Mouse (Mus musculus) MEL (cell line): ENCODE data around the gene Tsga10. TPM values are rescaled to one million over a fixed set of nuclear protein-coding genes. Genes with fewer than 3 reads are reported as not detected.
A peak's percentile ranks its signal among the peaks of the same experiment; 100 is the strongest.

Experiments used
- DNase-seq: peaks from one replicate; pipeline ENCODE4 v3.0.0; 2011; ENCODE audit warnings: low read depth, low spot score
- H3K27ac ChIP-seq: 2 replicates; pipeline ENCODE4 v1.5.1; 2012; ENCODE audit warnings: low read depth, mild to moderate bottlenecking, control low read depth, low read length, moderate library complexity; ENCODE audit not compliant: control insufficient read depth
- H3K27me3 ChIP-seq, 2 experiments: fragments of 150-350 bp in 1 of 2; sonication (generic) in 1 of 2; 2 replicates each; pipeline ENCODE4 v1.6.1; 2012; ENCODE audit warnings: low read length in 2 of 2, mild to moderate bottlenecking in 2 of 2, improper control_type of control experiment in 1 of 2, moderate library complexity in 1 of 2; ENCODE audit not compliant: insufficient read depth in 2 of 2, control insufficient read depth in 1 of 2
- H3K36me3 ChIP-seq, 2 experiments: 2 replicates each; pipeline ENCODE4 v1.6.1; 2012 to 2014; ENCODE audit warnings: low read length in 2 of 2, improper control_type of control experiment in 1 of 2, inconsistent platforms in 1 of 2, mild to moderate bottlenecking in 1 of 2; ENCODE audit not compliant: insufficient read depth in 2 of 2, control insufficient read depth in 1 of 2
- H3K4me1 ChIP-seq, 2 experiments: fragments of 150-350 bp in 1 of 2; sonication (generic) in 1 of 2; 2 replicates each; pipeline ENCODE4 v1.6.1; 2012; ENCODE audit warnings: low read length in 2 of 2, improper control_type of control experiment in 1 of 2, mild to moderate bottlenecking in 1 of 2; ENCODE audit not compliant: insufficient read depth in 2 of 2, control insufficient read depth in 1 of 2
- H3K4me3 ChIP-seq, 2 experiments: fragments of 150-350 bp in 1 of 2; sonication (generic) in 1 of 2; 2 replicates each; pipeline ENCODE4 v1.5.1; 2012; ENCODE audit warnings: low read depth in 2 of 2, low read length in 2 of 2, mild to moderate bottlenecking in 2 of 2, moderate library complexity in 2 of 2, control low read depth in 1 of 2, improper control_type of control experiment in 1 of 2; ENCODE audit not compliant: control insufficient read depth in 1 of 2, insufficient read depth in 1 of 2
- H3K79me2 ChIP-seq: 2 replicates; pipeline ENCODE4 v1.6.1; 2012; ENCODE audit warnings: mild to moderate bottlenecking, low read length, moderate library complexity; ENCODE audit not compliant: control insufficient read depth, poor library complexity, insufficient read depth
- H3K9ac ChIP-seq: 2 replicates; pipeline ENCODE4 v1.6.1; 2012; ENCODE audit warnings: low read depth, mild to moderate bottlenecking, control low read depth, low read length, moderate library complexity; ENCODE audit not compliant: control insufficient read depth, poor library complexity, severe bottlenecking
- H3K9me3 ChIP-seq: fragments of 150-350 bp; sonication (generic); replicated peaks from 2 replicates; pipeline ENCODE4 v1.6.1; 2012; ENCODE audit warnings: mild to moderate bottlenecking, low read length, improper control_type of control experiment, moderate library complexity; ENCODE audit not compliant: insufficient read depth
- BHLHE40 ChIP-seq: IDR thresholded peaks from 2 replicates; pipeline ENCODE4 v1.6.1; 2012; ENCODE audit warnings: low read depth, mild to moderate bottlenecking, inconsistent platforms, low read length, improper control_type of control experiment, borderline replicate concordance
- CHD1 ChIP-seq: IDR thresholded peaks from 2 replicates; pipeline ENCODE4 v1.6.1; 2012; ENCODE audit warnings: low read depth, mild to moderate bottlenecking, inconsistent platforms, low read length, improper control_type of control experiment
- CTCF ChIP-seq, 3 experiments: IDR thresholded peaks in 2 of 3; conservative IDR thresholded peaks in 1 of 3; 2 replicates each; pipeline ENCODE4 v1.5.1; 2011 to 2012; ENCODE audit warnings: low read length in 3 of 3, low read depth in 2 of 3, mild to moderate bottlenecking in 2 of 3, improper control_type of control experiment in 1 of 3, inconsistent platforms in 1 of 3, mixed read lengths in 1 of 3, moderate library complexity in 1 of 3; ENCODE audit not compliant: control insufficient read depth in 1 of 3, insufficient read depth in 1 of 3, poor library complexity in 1 of 3, severe bottlenecking in 1 of 3
- E2F4 ChIP-seq: IDR thresholded peaks from 2 replicates; pipeline ENCODE4 v1.6.1; 2011; ENCODE audit warnings: low read depth, low read length, improper control_type of control experiment, borderline replicate concordance
- ELF1 ChIP-seq: IDR thresholded peaks from 2 replicates; pipeline ENCODE4 v1.6.1; 2014; ENCODE audit warnings: low read depth, mild to moderate bottlenecking, inconsistent platforms, low read length, improper control_type of control experiment, moderate library complexity
- EP300 ChIP-seq, 2 experiments: IDR thresholded peaks; 2 replicates each; pipeline ENCODE4 v1.6.1; 2011; ENCODE audit warnings: improper control_type of control experiment in 2 of 2, low read length in 2 of 2, low read depth in 1 of 2, mild to moderate bottlenecking in 1 of 2
- ETS1 ChIP-seq: IDR thresholded peaks from 2 replicates; pipeline ENCODE4 v1.6.1; 2012; ENCODE audit warnings: low read depth, mild to moderate bottlenecking, inconsistent platforms, low read length, improper control_type of control experiment, moderate library complexity
- GABPA ChIP-seq: IDR thresholded peaks from 2 replicates; pipeline ENCODE4 v1.6.1; 2012; ENCODE audit warnings: low read depth, mild to moderate bottlenecking, inconsistent platforms, low read length, improper control_type of control experiment, moderate library complexity
- GATA1 ChIP-seq: IDR thresholded peaks from 2 replicates; pipeline ENCODE4 v1.6.1; 2011; ENCODE audit warnings: low read depth, low read length, improper control_type of control experiment
- HCFC1 ChIP-seq: IDR thresholded peaks from 2 replicates; pipeline ENCODE4 v1.6.1; 2012; ENCODE audit warnings: low read depth, mild to moderate bottlenecking, inconsistent platforms, low read length, improper control_type of control experiment, moderate library complexity
- KAT2A ChIP-seq: conservative IDR thresholded peaks from 2 replicates; pipeline ENCODE4 v1.6.1; 2012; ENCODE audit warnings: low read depth, low read length, improper control_type of control experiment, inconsistent platforms
- MAX ChIP-seq: IDR thresholded peaks from 2 replicates; pipeline ENCODE4 v1.6.1; 2011; ENCODE audit warnings: low read length, improper control_type of control experiment
- MAZ ChIP-seq: IDR thresholded peaks from 2 replicates; pipeline ENCODE4 v1.6.1; 2012; ENCODE audit warnings: low read depth, mild to moderate bottlenecking, inconsistent platforms, low read length, improper control_type of control experiment
- MXI1 ChIP-seq: IDR thresholded peaks from 2 replicates; pipeline ENCODE4 v1.6.1; 2011; ENCODE audit warnings: mild to moderate bottlenecking, low read depth, low read length, improper control_type of control experiment
- MYB ChIP-seq: IDR thresholded peaks from 2 replicates; pipeline ENCODE4 v1.6.1; 2011; ENCODE audit warnings: mild to moderate bottlenecking, low read depth, low read length, improper control_type of control experiment
- MYC ChIP-seq: IDR thresholded peaks from 2 replicates; pipeline ENCODE4 v1.6.1; 2011; ENCODE audit warnings: low read depth, mild to moderate bottlenecking, low read length, improper control_type of control experiment, moderate library complexity
- NELFE ChIP-seq: IDR thresholded peaks from 2 replicates; pipeline ENCODE4 v1.6.1; 2011; ENCODE audit warnings: low read depth, low read length, improper control_type of control experiment
- NRF1 ChIP-seq: IDR thresholded peaks from 2 replicates; pipeline ENCODE4 v1.6.1; 2014; ENCODE audit warnings: low read depth, mild to moderate bottlenecking, inconsistent platforms, low read length, improper control_type of control experiment, moderate library complexity; ENCODE audit not compliant: poor library complexity, insufficient read depth, severe bottlenecking
- POLR2A ChIP-seq, 2 experiments: IDR thresholded peaks; 2 replicates each; pipeline ENCODE4 v1.6.1; 2011 to 2012; ENCODE audit warnings: low read length in 2 of 2, mild to moderate bottlenecking in 2 of 2, control low read depth in 1 of 2, improper control_type of control experiment in 1 of 2, low read depth in 1 of 2, moderate library complexity in 1 of 2; ENCODE audit not compliant: control insufficient read depth in 1 of 2, insufficient read depth in 1 of 2, poor library complexity in 1 of 2
- POLR2AphosphoS2 ChIP-seq: IDR thresholded peaks from 2 replicates; pipeline ENCODE4 v1.6.1; 2011; ENCODE audit warnings: low read length, improper control_type of control experiment
- POLR2AphosphoS5 ChIP-seq: IDR thresholded peaks from 2 replicates; pipeline ENCODE4 v1.6.1; 2012; ENCODE audit warnings: low read depth, borderline replicate concordance, mild to moderate bottlenecking, inconsistent platforms, low read length, moderate library complexity, mixed read lengths
- RAD21 ChIP-seq: IDR thresholded peaks from 2 replicates; pipeline ENCODE4 v1.6.1; 2011; ENCODE audit warnings: mild to moderate bottlenecking, low read depth, low read length, improper control_type of control experiment
- RCOR1 ChIP-seq: IDR thresholded peaks from 2 replicates; pipeline ENCODE4 v1.6.1; 2012; ENCODE audit warnings: low read depth, mild to moderate bottlenecking, inconsistent platforms, low read length, improper control_type of control experiment
- SIN3A ChIP-seq: IDR thresholded peaks from 2 replicates; pipeline ENCODE4 v1.6.1; 2012; ENCODE audit warnings: low read length, improper control_type of control experiment, inconsistent platforms
- TAL1 ChIP-seq: IDR thresholded peaks from 2 replicates; pipeline ENCODE4 v1.6.1; 2012; ENCODE audit warnings: mild to moderate bottlenecking, inconsistent platforms, low read length, moderate library complexity, mixed read lengths
- TBP ChIP-seq: IDR thresholded peaks from 2 replicates; pipeline ENCODE4 v1.8.0; 2011; ENCODE audit warnings: low read depth, low read length, improper control_type of control experiment
- TCF12 ChIP-seq: IDR thresholded peaks from 2 replicates; pipeline ENCODE4 v1.6.1; 2014; ENCODE audit warnings: low read depth, mild to moderate bottlenecking, inconsistent platforms, low read length, improper control_type of control experiment, moderate library complexity
- UBTF ChIP-seq: IDR thresholded peaks from 2 replicates; pipeline ENCODE4 v1.6.1; 2012; ENCODE audit warnings: low read depth, mild to moderate bottlenecking, inconsistent platforms, low read length, improper control_type of control experiment, moderate library complexity, borderline replicate concordance; ENCODE audit not compliant: insufficient read depth
- USF1 ChIP-seq: IDR thresholded peaks from 2 replicates; pipeline ENCODE4 v1.6.1; 2014; ENCODE audit warnings: low read depth, mild to moderate bottlenecking, inconsistent platforms, low read length, improper control_type of control experiment, moderate library complexity
- USF2 ChIP-seq, 2 experiments: IDR thresholded peaks; 2 replicates each; pipeline ENCODE4 v1.6.1; 2011 to 2012; ENCODE audit warnings: improper control_type of control experiment in 2 of 2, low read length in 2 of 2, borderline replicate concordance in 1 of 2, inconsistent platforms in 1 of 2, low read depth in 1 of 2, mild to moderate bottlenecking in 1 of 2; ENCODE audit not compliant: insufficient read depth in 1 of 2
- ZC3H11A ChIP-seq: IDR thresholded peaks from 2 replicates; pipeline ENCODE4 v1.6.1; 2012; ENCODE audit warnings: low read depth, mild to moderate bottlenecking, inconsistent platforms, low read length, improper control_type of control experiment
- ZKSCAN1 ChIP-seq: IDR thresholded peaks from 2 replicates; pipeline ENCODE4 v1.6.1; 2012; ENCODE audit warnings: low read depth, mild to moderate bottlenecking, inconsistent platforms, low read length, improper control_type of control experiment, moderate library complexity
- ZMIZ1 ChIP-seq: IDR thresholded peaks from 2 replicates; pipeline ENCODE4 v1.6.1; 2012; ENCODE audit warnings: low read depth, mild to moderate bottlenecking, inconsistent platforms, low read length, improper control_type of control experiment, moderate library complexity
- ZNF384 ChIP-seq: IDR thresholded peaks from 2 replicates; pipeline ENCODE4 v1.6.1; 2012; ENCODE audit warnings: low read depth, mild to moderate bottlenecking, inconsistent platforms, low read length, improper control_type of control experiment
- polyA plus RNA-seq, 2 experiments: library from polyadenylated mRNA; stranded (reverse) in 1 of 2; unstranded in 1 of 2; fragments of >175 nt in 1 of 2; fragments of >200 nt in 1 of 2; gene quantifications; 2 replicates each; pipeline versions ENCODE4 v1.2.1 to v1.2.4; 2012; ENCODE audit warnings: low replicate concordance in 2 of 2, low read depth in 1 of 2; ENCODE audit not compliant: insufficient read length in 2 of 2, insufficient read depth in 1 of 2, missing spikeins in 1 of 2
- total RNA-seq: library from RNA; depleted of rRNA; stranded (reverse); fragments of 300-350 nt; gene quantifications from 2 replicates; pipeline ENCODE4 v1.2.3, GENCODE M21; 2012

Gene Tsga10
- total and polyA plus RNA-seq, 3 experiments = 0.35 to 0.64 TPM; not detected in 1

DNA sequence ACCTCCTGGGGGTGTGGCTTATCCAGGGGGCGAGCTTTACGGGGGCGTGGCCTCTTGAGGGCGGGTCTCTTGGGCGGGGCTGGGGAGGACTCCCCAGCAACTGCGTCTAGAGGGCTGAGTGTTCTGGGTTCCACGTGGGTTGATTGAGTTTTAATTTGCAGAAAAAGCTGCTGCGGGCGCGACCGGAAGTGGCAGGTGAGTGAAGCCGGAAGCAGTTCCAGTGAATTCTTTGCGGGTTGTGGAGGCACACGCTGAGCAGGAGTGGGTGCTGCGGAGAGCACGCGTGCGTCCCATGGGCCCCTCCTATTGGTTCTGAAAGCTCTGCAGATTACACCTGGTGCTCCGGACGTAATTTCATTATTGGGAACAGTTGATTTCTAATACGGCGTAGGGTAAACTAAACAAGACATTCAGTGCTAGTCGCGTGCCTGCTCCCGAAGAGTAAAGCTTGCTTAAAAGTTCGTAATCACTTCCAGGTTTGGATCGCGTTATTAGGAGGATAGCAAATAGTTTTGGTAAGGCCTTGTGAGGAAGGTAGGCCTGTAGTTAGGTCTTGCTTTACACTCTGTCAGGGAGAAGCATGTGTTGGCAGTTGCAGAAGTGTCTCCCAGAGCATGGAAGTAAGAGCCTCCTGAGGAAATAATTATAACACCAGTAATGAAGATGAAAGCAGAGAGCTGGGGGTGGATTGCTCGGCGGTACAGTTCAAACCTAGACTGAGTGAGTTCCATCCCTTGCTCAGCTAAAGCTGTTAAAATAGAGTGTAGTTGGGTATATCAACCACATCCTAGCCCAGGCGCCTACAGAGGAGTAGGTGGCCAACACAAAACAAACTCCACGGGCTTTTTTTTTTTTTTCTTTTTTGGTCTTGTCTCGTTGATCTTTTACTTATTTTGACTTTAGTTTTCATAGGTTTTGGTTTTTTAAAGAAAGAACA, 6.2 kb upstream of the Tsga10 start:
- Histone ChIP-seq H3K9ac (peak overlapping the region; percentile 78), H3K36me3 (peaks cover 0 to 13% of the 10 kb centered on the region in 2 experiments; a peak in 2 of 4 replicates), H3K4me1 (peaks cover 2 to 13% of the 10 kb centered on the region in 2 experiments; a peak in 3 of 4 replicates), H3K27ac (peak overlapping the region; percentile 89), H3K9me3 (no peaks in the 10 kb centered on the region), H3K4me3 (peak overlapping the region; percentile 81 to 82), H3K79me2 (no peaks in the 10 kb centered on the region; the same call in 1 of the 2 replicates), H3K27me3 (no peaks in the 10 kb centered on the region)
- TF ChIP-seq ZNF384 (peak; percentile 64; the same call in 1 of the 2 replicates), CTCF (IDR thresholded peaks at IDR 0.05 in 2 of 3, conservative IDR thresholded peaks at IDR 0.05 in 1 of 3; ENCODE audit: control insufficient read depth in 1 of 3, insufficient read depth in 1 of 3, low read depth in 2 of 3, low read length in 3 of 3, poor library complexity in 1 of 3, severe bottlenecking in 1 of 3) (no peak), MYB (0 out of 2 replicates have a peak, but pooled peaks have one; percentile 41), GATA1 (0 out of 2 replicates have a peak, but pooled peaks have one; percentile 16), TBP (peak; percentile 77), POLR2AphosphoS5 (no peak), ZKSCAN1 (0 out of 2 replicates have a peak, but pooled peaks have one; percentile 27), NRF1 (peak; percentile 56; the same call in 1 of the 2 replicates), TAL1 (no peak), MAX (peak; percentile 94), SIN3A (peak; percentile 96), ZMIZ1 (peak; percentile 82), ZC3H11A (no peak), MYC (peak; percentile 95), UBTF (no peak), MAZ (peak; percentile 68; the same call in 1 of the 2 replicates), CHD1 (0 out of 2 replicates have a peak, but pooled peaks have one; percentile 82), RCOR1 (no peak; the same call in 1 of the 2 replicates), ETS1 (peak; percentile 60; the same call in 1 of the 2 replicates), RAD21 (no peak), POLR2A (IDR thresholded peaks at IDR 0.05; ENCODE audit: control insufficient read depth in 1 of 2, insufficient read depth in 1 of 2, low read depth in 1 of 2, low read length in 2 of 2, poor library complexity in 1 of 2) (peak; percentile 55 to 80; a peak in 3 of 4 replicates), MXI1 (peak; percentile 99), NELFE (peak; percentile 86), TCF12 (peak; percentile 45; the same call in 1 of the 2 replicates), ELF1 (peak; percentile 78), E2F4 (no peak), POLR2AphosphoS2 (peak; percentile 81; the same call in 1 of the 2 replicates), KAT2A (peak; percentile 70; the same call in 1 of the 2 replicates), USF2 (IDR thresholded peaks at IDR 0.05; ENCODE audit: borderline replicate concordance in 1 of 2, insufficient read depth in 1 of 2, low read depth in 1 of 2, low read length in 2 of 2) (no peak), GABPA (no peak), HCFC1 (peak; percentile 84), BHLHE40 (peak; percentile 76; the same call in 1 of the 2 replicates), EP300 (IDR thresholded peaks at IDR 0.05; ENCODE audit: low read depth in 1 of 2, low read length in 2 of 2) (peak in 1 of 2 experiments; percentile 15; a peak in 1 of 4 replicates), USF1 (peak; percentile 63)
- peak; percentile 96 for DNase-seq
